ENCODE assay signal across 21 mouse cellular contexts in the genomic region with DNA sequence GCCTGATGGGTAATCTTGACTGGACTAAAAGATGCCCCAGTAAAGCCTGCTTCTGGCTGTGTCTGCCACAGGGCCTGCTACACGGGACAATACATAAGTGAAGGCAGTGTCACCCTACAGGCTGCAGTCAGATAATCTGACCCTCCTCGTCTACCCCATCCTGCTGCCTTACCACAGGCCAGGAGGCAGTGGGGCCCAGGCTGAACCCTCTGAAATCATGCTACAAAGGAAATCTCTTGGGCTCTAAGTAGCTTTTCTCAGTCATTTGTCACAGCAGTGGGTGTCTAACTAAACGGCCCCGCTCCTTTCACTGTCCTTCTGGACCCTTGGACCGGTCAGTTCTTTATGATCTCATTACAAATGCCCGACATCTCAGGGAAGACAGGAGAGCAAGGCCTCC.
A peak's percentile ranks its signal among the peaks of the same experiment; 100 is the strongest.
DNase-seq lines count a peak whose midpoint lies in the region; ATAC-seq and TF ChIP-seq lines count a peak whose summit lies in the region.
"Had no signal": no experiment of that assay in that cellular context is flagged by ENCODE, and none has a peak within 500 bp of the region (broad histone marks: within the 10 kb centered on the region; RNA-seq: fewer than 3 reads in every experiment).

No protein-coding gene starts in this region.

- H3K4me1 ChIP-seq in heart, embryonic 16.5 days (ENCODE audit: control insufficient read depth, insufficient read depth, low read length) = peaks cover 47% of the 10 kb centered on the region
- peaks cover 51% of the 10 kb centered on the region for H3K4me1 ChIP-seq in liver, embryonic 13.5 days (replicated peaks)
- H3K4me1 ChIP-seq in liver, postnatal 0 days (ENCODE audit: insufficient read depth) = peaks cover 19% of the 10 kb centered on the region
- H3K4me1 ChIP-seq in limb, embryonic 15.5 days = peaks cover 51% of the 10 kb centered on the region

- H3K27me3 ChIP-seq in heart, embryonic 16.5 days (ENCODE audit: control insufficient read depth, insufficient read depth, low read length) = no peaks in the 10 kb centered on the region
- no peaks in the 10 kb centered on the region for H3K27me3 ChIP-seq in liver, embryonic 13.5 days
- no peaks in the 10 kb centered on the region for H3K27me3 ChIP-seq in liver, postnatal 0 days (ENCODE audit: insufficient read depth, low read length)
- no peaks in the 10 kb centered on the region for H3K27me3 ChIP-seq in limb, embryonic 15.5 days
- H3K27me3 ChIP-seq: embryonic facial prominence, embryonic 13.5 days; heart, embryonic 13.5 days; midbrain, embryonic 12.5 days; neural tube, embryonic 13.5 days had no signal

- no peak overlapping the region for H3K9ac ChIP-seq in heart, embryonic 16.5 days (ENCODE audit: low read length)
- H3K9ac ChIP-seq in liver, embryonic 13.5 days = no peak overlapping the region
- no peak overlapping the region for H3K9ac ChIP-seq in liver, postnatal 0 days (replicated peaks)
- H3K9ac ChIP-seq in limb, embryonic 15.5 days = no peak overlapping the region
- H3K9ac ChIP-seq: embryonic facial prominence, embryonic 13.5 days; heart, embryonic 13.5 days; hindbrain, embryonic 13.5 days; lung, embryonic 14.5 days; midbrain, embryonic 12.5 days; neural tube, embryonic 13.5 days had no signal

- no peak for DNase-seq in heart, adult 8-10 months (ENCODE audit: low spot score)
- DNase-seq in liver, embryonic 13.5 days = no peak
- DNase-seq in liver, postnatal 0 days = no peak
- peak; percentile 8 for DNase-seq in naive thymus-derived CD4-positive, alpha-beta T cell, adult 2 months (ENCODE audit: low read depth)
- no peak for DNase-seq in layer of hippocampus, adult 8-10 months (ENCODE audit: low spot score in 2 of 2)
- DNase-seq: adrenal gland, postnatal 10 days; kidney, adult 18-20 months; liver; lung, embryonic 14.5 days; lung, postnatal 36 days; right cerebral cortex, adult 18-20 months had no signal

- 61% methylated on average over 6 of the region's 6 CpGs for WGBS in heart, embryonic 16.5 days
- 33% methylated on average over 6 of the region's 6 CpGs for WGBS in liver, embryonic 13.5 days (ENCODE audit: insufficient replicate concordance)
- WGBS in liver, postnatal 0 days (ENCODE audit: insufficient replicate concordance) = 57% methylated on average over 6 of the region's 6 CpGs
- 66% methylated on average over 6 of the region's 6 CpGs for WGBS in limb, embryonic 15.5 days

- ATAC-seq in heart, embryonic 16.5 days (replicated peaks; ENCODE audit: extremely low read depth, insufficient read depth, low FRiP score) = no peak
- peak; percentile 33; the same call in 1 of the 2 replicates for ATAC-seq in liver, embryonic 13.5 days (ENCODE audit: low read depth)
- no peak for ATAC-seq in liver, postnatal 0 days
- no peak for ATAC-seq in limb, embryonic 15.5 days (ENCODE audit: insufficient number of reproducible peaks, low FRiP score, low TSS enrichment, low read depth)

- no peak for TF ChIP-seq EP300 in liver, postnatal 0 days (IDR thresholded peaks at IDR 0.05; ENCODE audit: low read depth)

- H3K27ac ChIP-seq in heart, embryonic 16.5 days (ENCODE audit: low read length) = peak overlapping the region; percentile 21
- H3K27ac ChIP-seq in liver, embryonic 13.5 days = no peak overlapping the region
- H3K27ac ChIP-seq in liver, postnatal 0 days (ENCODE audit: low read depth) = no peak overlapping the region
- H3K27ac ChIP-seq in limb, embryonic 15.5 days = peak overlapping the region; percentile 80
- H3K27ac ChIP-seq: hindbrain, embryonic 13.5 days; kidney, postnatal 0 days; midbrain, embryonic 12.5 days; neural tube, embryonic 13.5 days; stomach, postnatal 0 days had no signal

- H3K36me3 ChIP-seq in heart, embryonic 16.5 days (ENCODE audit: control insufficient read depth, insufficient read depth) = no peaks in the 10 kb centered on the region
- H3K36me3 ChIP-seq in liver, embryonic 13.5 days = no peaks in the 10 kb centered on the region
- no peaks in the 10 kb centered on the region for H3K36me3 ChIP-seq in liver, postnatal 0 days (replicated peaks; ENCODE audit: insufficient read depth, low read length)
- no peaks in the 10 kb centered on the region for H3K36me3 ChIP-seq in limb, embryonic 15.5 days
- H3K36me3 ChIP-seq: embryonic facial prominence, embryonic 13.5 days; heart, embryonic 13.5 days; hindbrain, embryonic 13.5 days; midbrain, embryonic 12.5 days; neural tube, embryonic 13.5 days had no signal

- no peaks in the 10 kb centered on the region for H3K9me3 ChIP-seq in heart, embryonic 16.5 days (replicated peaks; ENCODE audit: control insufficient read depth, low read length)
- H3K9me3 ChIP-seq in liver, embryonic 13.5 days (replicated peaks) = no peaks in the 10 kb centered on the region
- H3K9me3 ChIP-seq in liver, postnatal 0 days (ENCODE audit: low read length) = no peaks in the 10 kb centered on the region
- H3K9me3 ChIP-seq in limb, embryonic 15.5 days = no peaks in the 10 kb centered on the region
- H3K9me3 ChIP-seq: embryonic facial prominence, embryonic 13.5 days; G1E; heart, embryonic 13.5 days; hindbrain, embryonic 13.5 days; midbrain, embryonic 12.5 days; neural tube, embryonic 13.5 days had no signal

- H3K4me3 ChIP-seq in heart, embryonic 16.5 days (ENCODE audit: low read length) = no peak overlapping the region
- H3K4me3 ChIP-seq in liver, embryonic 13.5 days (replicated peaks) = no peak overlapping the region
- H3K4me3 ChIP-seq in liver, postnatal 0 days (ENCODE audit: low read depth, low read length) = no peak overlapping the region
- no peak overlapping the region for H3K4me3 ChIP-seq in limb, embryonic 15.5 days
- H3K4me3 ChIP-seq: embryonic facial prominence, embryonic 13.5 days; heart, embryonic 13.5 days; hindbrain, embryonic 13.5 days; midbrain, embryonic 12.5 days; neural tube, embryonic 13.5 days had no signal

- H3K4me2 ChIP-seq in heart, embryonic 16.5 days (ENCODE audit: low read depth, low read length) = no peak overlapping the region
- peak overlapping the region; percentile 1; the same call in 1 of the 2 replicates for H3K4me2 ChIP-seq in liver, embryonic 13.5 days
- H3K4me2 ChIP-seq in liver, postnatal 0 days (ENCODE audit: low read depth, low read length) = no peak overlapping the region
- no peak overlapping the region for H3K4me2 ChIP-seq in limb, embryonic 15.5 days
- H3K4me2 ChIP-seq: embryonic facial prominence, embryonic 13.5 days; heart, embryonic 13.5 days; hindbrain, embryonic 13.5 days; lung, embryonic 14.5 days; midbrain, embryonic 12.5 days; neural tube, embryonic 13.5 days had no signal

- TF ChIP-seq CTCF in liver, postnatal 0 days (IDR thresholded peaks at IDR 0.05; ENCODE audit: low read depth) = no peak

Comparison
In these comparisons a context has a peak if more than half of its experiments do, and no peak if none do; other contexts are left out.
1. H3K27ac ChIP-seq: peak in heart, embryonic 16.5 days (single experiment) and limb, embryonic 15.5 days (single experiment); none in liver, embryonic 13.5 days (single experiment) and liver, postnatal 0 days (single experiment).